Mouse (Mus musculus) megakaryocyte, adult 5-6 weeks (primary cell): ENCODE measurements around the gene Chst8. TPM values are rescaled to one million over a fixed set of nuclear protein-coding genes. Genes with fewer than 3 reads are reported as not detected.

Experiments used
- ATAC-seq: 2 replicates; pipeline ENCODE4 v1.8.0; 2016; ENCODE audit warnings: mild to moderate bottlenecking, inconsistent platforms; ENCODE audit not compliant: poor library complexity, severe bottlenecking
- total RNA-seq, 2 experiments: library from RNA; stranded (forward) in 1 of 2; stranded (reverse) in 1 of 2; fragments of 153-499, 151-499 nt in 1 of 2; fragments of 221-1000, 200-1000 nt in 1 of 2; gene quantifications; 2 replicates each; pipeline versions ENCODE4 v1.2.3 to v1.2.4; 2015 to 2017

The Chst8 gene
- total RNA-seq (2015) (not detected in 2 replicates), total RNA-seq (2017) (not detected in 2 replicates)

DNA sequence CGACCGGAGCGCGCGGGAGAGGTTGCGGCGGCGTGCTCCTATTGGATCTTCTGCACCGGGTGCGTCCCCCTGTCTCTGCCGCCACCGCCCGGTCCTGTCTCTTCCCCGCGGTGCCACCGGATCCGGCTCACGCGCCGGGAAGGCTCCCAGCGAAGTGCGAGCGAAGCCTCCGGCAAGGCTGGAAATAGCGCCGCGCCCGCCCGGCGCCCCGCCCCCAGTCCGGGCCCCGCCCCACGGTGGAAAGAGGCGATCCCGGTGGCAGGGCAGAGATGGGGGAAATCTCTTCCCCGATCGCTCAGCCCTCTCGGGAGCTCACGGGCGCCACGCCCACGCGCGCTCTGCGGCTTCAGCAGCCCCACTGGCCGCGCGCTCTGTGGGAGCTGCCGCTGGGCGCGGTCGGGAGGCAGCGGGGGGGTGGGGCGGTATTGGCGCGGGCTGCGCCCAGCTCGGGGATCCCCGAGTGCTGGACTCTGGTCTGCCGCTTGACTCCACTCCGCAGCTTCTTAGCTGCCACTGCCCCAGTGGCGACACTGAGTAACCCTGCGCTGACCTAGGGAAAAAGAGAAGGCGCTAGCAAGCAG is at the start of gene Chst8:
Gene Chst8, minus strand, starts transcription at position 181 of the 581 bp plus-strand sequence.
- no peak for ATAC-seq

DNA sequence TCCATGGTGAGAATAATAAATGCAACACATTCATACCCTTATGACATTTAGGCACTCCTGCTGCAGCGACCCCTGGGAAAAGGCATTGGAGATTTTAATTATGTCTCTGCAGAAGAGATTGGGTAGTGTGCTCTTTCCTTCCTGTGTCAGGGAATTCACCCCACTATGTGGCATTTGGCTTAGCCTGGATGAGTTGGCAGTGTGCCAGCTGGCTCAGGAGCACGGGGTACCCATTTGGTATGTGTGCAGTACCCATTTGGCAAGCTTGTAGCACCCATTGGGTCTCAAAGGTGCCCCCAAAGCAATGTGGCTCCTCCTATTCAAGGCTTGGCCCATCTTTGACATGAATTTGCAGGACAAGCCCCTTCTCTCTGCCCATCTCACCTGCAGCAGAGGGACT is 45.8 kb upstream of the Chst8 start:
- no peak for ATAC-seq

GRCm38 (mm10) chr7:34854781-34855352 is 42.4 kb upstream of the Chst8 start:
- ATAC-seq, result no peak

- ATAC-seq, result no peak
Measured at GRCm38 (mm10) chr7:34853393-34853792, 40.9 kb upstream of the Chst8 start.

DNA sequence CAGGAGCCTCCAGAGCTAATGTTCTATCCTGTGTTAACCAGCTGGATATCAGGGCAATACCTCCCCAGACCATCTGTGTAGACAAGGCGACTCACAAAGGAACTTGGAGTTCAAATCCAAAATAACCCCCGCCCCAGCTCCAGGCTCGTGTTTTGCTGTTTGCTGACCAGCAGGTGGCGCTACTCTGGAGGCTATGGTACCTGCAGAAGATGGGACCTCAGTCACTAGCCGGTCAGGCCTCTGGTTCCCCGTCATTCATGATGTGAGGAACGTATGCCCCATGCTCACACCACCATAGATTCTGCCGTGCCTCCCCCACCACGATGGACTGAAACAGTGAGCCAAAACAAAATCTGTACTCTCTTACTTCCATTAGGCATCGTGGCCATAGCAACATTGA is 37.1 kb upstream of the Chst8 start:
- no peak for ATAC-seq

DNA sequence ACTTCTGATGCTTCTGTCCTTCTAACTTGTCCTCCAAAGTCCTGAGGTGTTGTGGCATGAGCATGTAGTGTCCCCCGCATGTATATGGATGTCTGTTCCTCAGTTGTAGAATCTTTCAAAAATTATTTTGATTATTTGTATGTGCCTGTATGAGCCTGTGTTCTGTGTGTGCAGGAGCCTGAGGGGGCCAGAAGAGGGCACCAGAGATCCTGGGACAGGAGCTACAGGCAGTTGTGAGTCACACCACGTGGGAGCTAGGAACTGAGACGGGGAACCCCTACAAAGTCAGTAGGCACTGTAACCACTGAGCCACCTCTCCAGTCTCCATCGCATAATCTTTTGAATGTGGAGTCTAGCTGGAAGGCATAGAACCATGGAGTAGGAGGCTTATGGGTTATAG is 36.3 kb upstream of the Chst8 start:
- ATAC-seq, result no peak

- ATAC-seq, result no peak
Measured at GRCm38 (mm10) chr7:34847900-34848299, 35.4 kb upstream of the Chst8 start.

GRCm38 (mm10) chr7:34847410-34847809 is 34.9 kb upstream of the Chst8 start:
- ATAC-seq, result no peak

DNA sequence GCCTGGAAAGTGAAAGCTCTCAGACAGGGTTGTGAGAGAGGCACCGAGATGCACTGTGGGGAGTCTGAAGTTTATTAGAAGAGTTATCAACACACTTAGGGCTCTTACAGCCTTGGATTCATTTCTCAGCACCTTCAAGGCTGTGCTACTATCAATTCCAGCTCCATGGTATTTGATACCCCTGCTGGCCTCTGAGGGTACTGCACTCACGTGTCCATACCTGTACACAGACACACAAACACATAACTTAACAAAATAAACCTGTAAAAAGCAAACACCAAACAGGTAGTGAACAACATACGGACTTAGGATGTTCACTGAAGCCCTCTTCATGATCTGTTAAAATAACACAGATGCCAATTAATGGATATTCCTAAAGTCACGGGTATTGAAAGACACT is 26.2 kb upstream of the Chst8 start:
- ATAC-seq, result no peak

GRCm38 (mm10) chr7:34838231-34838630 is 25.7 kb upstream of the Chst8 start:
- ATAC-seq, result no peak

- no peak for ATAC-seq
Measured at GRCm38 (mm10) chr7:34826255-34826909, 13.9 kb upstream of the Chst8 start.

DNA sequence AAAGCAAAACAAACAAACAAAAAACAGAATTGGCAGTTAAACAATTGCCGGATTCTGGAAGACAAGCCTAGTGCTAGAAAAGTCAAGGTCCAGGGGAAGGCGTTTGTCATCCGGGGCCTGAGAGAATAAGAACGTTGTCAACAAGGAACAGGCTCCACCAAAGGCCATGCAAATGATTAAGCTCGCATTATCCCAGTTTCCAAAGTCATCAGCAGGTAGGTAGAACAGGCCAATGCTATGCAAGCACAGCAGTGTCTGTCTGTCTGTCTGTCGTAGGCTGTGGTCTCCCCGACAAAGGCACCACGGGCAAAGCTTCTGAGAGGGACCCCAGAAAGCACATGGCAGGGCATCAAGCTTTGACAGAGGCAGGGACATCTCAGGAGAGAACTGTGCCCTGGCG is 9.1 kb upstream of the Chst8 start:
- ATAC-seq, result no peak

- no peak for ATAC-seq
Measured at GRCm38 (mm10) chr7:34820554-34820953, 8.0 kb upstream of the Chst8 start.

- no peak for ATAC-seq
Measured at GRCm38 (mm10) chr7:34819796-34820195, 7.3 kb upstream of the Chst8 start.

- ATAC-seq, result no peak
Measured at GRCm38 (mm10) chr7:34818660-34819059, 6.1 kb upstream of the Chst8 start.

- ATAC-seq, result no peak
Measured at GRCm38 (mm10) chr7:34816981-34817380, 4.5 kb upstream of the Chst8 start.

DNA sequence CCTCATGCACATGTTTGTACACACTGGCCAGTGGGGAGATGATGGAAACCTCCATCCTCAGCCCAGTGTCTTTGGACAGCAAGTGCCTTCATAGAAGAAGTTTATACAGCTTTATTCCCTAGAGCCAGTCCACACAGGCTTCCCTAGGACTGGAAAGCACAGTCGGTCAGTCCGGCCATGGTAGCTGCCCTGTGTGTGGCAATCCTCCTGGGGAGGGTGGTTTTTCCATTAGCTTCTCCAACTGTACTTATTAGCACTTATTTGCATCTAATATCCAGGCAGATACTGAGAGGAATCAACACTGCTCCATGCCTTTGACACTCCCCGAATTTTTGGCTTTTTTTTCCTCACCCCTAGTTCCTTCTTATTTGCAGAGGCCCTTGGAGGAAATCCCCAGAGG is 2.3 kb upstream of the Chst8 start:
- ATAC-seq, result no peak

DNA sequence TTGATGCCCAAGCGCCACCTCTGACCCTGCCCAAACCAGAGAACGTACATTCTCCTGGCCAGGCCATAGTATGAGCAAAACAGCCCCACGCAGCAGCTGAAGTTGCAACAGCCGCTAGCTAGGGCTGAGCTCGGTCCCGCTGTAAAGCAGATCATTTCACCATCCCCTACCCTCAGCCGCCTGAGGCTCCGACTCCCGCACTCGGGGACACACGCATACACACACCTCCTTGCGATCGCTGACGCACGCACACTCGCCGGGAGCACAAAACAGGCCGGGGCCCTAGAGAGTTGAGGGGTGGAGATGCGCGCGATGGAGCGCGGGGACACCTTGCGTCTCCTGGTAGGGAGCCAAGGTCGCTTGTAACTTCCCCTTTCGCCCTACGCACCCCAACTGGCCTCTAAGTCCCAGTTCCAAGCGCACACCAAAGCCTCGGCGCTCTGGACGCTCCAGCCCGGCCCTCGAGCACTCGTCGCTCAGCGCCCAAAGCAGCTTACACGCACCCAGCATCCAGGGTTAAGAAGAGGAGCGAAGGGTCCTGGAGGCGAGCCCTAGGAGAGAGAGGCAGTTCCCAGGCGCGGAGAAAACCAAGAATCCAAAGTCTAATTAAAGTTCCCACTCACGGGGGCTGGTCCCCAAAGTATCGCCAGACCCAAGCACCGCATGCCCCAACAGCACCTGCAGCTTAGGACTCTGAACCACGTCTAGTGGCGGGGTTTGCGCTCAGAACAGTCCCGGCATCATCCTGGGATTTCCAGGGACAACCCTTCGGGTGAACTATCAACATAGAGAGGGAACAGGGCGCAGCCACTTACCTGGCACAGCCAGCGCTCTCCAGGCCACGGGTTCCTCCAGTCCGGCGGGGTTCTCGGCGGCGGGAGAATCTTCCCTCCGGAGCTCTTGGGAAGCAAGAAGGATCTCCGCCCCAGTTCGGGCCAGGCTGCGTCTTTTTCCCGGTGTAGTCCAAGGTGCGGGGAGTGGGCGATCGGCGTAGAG is 682 bp downstream of the Chst8 start:
- no peak for ATAC-seq

DNA sequence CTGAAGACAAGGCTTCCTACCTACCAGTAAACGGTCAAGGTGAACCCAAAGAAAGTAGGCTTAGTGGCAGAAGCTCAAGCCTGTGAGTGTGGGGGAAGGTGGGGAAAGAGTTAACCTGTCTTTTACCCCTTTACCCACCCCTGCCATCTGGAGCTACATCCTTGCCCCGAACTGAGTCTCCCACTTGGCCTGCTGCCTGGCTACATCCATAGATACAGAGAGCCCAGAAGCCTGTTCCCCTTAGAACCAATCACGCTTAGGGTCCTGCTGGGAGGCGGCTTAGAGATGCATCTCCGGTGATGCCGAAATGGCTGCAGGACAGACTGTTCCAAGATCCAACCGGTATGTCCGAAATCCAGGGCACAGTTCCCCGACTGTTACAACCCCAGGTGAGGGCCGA is 1.5 kb downstream of the Chst8 start:
- no peak for ATAC-seq

- no peak for ATAC-seq
Measured at GRCm38 (mm10) chr7:34806307-34806706, 6.2 kb downstream of the Chst8 start.

- no peak for ATAC-seq
Measured at GRCm38 (mm10) chr7:34805691-34806205, 6.8 kb downstream of the Chst8 start.
